Mouse (Mus musculus): ENCODE results near the gene Ppp1r14b.

Gene Ppp1r14b

DNA sequence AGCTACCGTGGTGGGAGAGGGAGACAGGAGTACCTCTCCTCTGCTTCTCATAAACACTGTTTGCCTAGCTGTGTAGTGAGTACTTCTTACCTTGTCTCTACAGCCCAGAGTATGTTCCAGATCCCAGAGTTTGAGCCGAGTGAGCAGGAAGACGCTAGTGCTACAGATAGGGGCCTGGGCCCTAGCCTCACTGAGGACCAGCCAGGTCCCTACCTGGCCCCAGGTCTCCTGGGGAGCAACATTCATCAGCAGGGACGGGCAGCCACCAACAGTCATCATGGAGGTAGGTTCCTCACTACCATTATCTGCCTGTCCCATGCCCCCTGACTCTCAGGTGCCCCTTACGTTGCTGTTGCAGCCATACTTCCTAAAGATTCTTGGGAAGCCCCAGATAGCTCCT is 32.0 kb upstream of the Ppp1r14b start:
- no peak for DNase-seq (ENCODE audit: low read depth, low spot score)

DNA sequence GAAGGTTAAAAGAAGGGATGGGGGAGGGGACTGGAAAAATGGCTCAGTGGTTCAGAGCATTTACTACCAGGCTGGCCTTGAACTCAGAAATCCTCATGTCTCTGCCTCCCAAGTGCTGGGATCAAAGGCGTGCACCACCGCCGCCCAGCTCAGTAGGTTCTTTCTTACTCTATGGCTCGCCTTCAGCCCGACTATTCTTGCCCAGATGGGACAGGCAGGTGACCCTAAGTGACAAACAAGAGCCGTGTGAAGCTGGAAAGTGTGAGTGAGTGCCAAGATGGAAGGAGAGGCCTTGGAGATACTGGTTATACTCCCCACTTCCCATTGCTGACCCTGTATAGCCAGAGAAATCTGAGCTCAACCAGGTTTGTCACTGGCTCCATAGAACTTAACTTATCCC is 31.1 kb upstream of the Ppp1r14b start:
- DNase-seq (ENCODE audit: low read depth, low spot score), result no peak

DNA sequence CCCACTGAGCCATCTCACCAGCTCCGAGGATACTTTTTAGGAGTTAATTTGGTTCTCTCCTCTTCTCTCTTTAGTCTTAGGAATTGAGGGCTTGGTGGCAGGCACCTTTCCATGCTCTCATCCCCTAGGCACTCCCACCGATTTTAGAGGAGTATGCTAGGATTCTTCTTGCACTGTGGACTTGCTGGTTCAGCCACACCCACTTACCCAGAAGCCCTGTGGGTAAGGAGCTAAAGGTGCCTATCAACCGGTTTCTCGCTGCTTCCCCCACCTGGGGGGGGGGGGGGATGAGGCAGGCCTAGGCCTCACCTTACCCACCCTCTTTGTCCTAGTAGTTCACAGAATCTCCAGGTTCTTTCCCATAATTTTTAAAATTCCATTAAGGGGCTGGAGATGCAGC is 27.0 kb upstream of the Ppp1r14b start:
- DNase-seq (ENCODE audit: low read depth, low spot score), result no peak

DNA sequence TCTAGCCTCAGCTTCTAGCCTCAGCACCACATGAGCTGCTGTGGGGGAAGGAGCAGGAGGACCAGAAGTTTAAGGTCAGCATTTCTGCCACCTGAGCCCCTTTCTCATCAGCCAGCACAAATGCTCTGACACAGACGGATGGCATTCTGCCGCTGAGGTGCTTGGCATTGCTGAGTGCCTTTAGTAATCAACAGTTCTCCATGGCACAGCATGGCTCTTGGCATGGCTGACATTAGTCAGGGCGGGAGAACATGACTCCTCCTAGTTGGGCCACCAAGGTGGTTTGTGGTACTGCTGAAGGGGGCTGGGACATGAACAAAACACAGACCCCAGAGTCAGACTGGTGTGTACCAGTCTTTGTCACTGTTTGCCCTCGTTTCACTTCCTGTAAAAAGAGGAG is 26.6 kb upstream of the Ppp1r14b start:
- no peak for DNase-seq (ENCODE audit: low read depth, low spot score)

DNA sequence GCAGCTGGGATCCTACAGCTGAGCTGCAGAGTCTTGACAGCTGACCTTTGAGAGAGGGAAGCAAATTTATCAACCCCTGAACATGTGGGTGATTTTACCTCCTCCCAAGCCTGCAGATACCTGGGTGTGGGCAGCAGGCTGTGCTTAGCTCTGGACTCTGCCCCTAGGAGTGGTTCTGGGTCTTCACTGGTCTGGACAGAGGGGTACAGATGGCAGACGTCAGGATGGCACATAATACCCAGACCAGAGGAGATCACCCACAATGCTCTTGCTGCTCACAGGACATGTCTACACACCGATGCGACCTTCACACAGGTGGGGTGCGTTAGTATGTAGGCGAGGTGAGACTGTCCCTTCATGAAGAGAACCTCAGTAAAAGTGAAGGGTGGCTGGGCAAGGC is 25.2 kb upstream of the Ppp1r14b start:
- no peak for DNase-seq (ENCODE audit: low read depth, low spot score)

DNA sequence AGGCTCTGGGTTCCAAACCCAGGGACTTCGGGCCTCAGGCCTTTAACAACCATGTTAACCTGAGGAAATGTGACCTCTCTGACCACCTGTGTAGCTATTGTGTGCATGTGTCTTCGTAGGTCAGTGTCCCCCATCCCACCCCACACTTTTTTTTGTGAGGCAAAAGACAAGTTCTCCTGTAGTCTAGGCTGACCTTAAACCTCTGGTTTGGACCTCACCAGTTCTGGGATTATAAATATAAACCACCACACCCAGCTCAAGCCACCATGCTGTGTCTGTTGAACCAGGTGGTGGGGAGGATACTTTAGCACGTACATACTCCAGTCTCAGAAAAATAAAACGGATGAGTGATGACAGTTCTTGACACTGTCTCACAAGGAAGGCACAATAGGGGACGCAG is 24.8 kb upstream of the Ppp1r14b start:
- DNase-seq (ENCODE audit: low read depth, low spot score), result no peak

DNA sequence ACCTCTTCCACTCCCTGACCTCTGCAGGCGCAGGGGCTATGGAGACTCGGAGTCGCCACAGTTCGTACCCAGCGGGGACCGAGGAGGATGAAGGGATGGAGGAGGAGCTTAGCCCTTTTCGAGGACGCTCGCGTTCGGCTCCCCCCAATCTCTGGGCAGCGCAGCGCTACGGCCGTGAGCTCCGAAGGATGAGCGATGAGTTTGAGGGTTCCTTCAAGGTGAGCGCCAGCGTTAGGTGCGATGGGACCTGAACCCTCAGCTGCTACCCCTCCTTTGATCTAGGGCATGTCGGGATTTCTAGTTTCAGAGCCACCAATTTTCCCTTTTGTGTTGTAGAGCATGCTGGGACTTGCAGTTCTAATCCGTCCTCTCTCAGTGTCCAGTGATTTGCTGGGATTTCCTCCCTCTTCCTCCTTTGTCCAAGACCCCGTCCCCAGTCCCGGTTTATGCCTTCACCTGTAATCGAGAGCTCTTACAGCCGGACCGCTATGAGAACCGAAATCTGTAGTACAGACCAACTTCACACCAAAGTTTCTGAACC is 24.1 kb upstream of the Ppp1r14b start:
- DNase-seq (ENCODE audit: low read depth, low spot score), result peak; percentile 66

DNA sequence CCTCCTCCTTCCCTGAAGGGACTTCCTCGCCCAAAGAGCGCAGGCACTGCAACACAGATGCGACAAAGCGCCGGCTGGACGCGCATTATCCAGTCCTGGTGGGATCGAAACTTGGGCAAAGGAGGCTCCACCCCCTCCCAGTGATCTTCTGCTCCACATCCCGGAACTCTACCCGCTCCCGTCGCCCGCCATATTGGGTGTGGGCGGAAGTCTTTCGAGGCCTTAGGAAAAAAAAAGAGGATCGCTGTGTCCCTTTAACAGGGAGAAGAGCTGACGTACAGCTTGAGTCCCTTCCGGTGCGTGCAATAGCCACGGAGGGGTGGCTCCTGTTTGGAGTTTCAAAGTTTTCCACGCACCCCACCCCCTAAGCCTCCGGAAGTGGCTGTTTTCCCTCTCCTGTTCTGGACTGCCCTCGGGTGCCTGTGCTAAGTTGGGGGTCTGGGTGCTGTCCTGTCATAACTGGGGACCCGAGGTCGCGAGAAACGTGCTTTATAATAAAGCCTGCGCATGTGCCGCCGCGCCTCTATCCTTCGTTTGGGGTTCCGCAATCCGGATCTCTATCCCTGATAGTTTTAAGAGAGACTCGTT is 23.3 kb upstream of the Ppp1r14b start:
- DNase-seq (ENCODE audit: low read depth, low spot score), result peak; percentile 86

DNA sequence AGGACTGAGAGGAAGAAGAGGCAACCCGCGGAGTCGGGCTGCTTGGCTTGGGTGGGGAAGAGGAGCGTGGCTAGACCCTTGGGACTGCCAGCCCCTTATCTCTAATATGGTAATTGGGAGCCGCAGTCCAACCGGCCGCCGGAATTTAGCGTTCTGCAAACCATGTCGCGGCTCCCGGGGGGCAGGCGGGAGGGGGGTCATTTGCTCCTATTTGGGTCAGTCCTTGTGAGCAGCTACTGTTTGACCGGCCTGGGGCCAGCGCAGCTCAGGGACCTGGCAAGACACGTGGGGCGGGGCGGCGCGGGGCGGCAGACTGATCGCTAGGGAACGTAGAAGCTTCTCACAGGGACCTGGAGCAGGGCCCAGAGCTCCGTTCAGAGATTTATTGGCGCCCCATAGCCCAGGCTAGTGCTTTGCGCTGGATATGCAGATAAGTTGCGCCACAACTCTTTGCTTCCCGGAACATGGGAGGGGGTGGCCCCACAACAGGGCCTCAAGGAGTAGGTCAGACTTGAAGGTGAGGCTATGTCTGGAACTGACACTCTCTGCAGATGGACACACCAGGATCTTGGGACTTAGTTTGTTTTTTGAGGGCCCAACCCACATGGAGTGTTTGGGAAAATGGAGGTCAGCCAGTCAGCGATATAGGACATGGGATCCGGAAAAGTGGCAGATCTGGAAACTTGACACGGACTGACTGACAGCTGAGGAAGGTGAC is 22.6 kb upstream of the Ppp1r14b start:
- no peak for DNase-seq (ENCODE audit: low read depth, low spot score)

DNA sequence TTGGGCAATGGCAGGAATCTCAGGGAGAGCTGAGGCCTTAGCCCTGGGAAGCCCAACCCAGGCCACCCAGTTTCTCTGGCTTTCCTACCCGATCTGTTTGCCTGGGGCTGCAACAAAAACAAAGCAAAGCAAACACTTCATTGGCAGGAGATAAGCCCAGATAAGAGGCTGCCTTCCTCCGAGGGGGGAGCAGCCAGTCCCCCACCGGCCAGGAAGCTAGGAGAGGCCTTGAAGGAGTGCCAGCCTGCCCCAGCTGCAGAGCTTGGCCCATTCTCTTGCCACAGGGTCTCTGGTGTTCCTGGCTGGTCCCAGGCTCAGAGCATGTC is 22.1 kb upstream of the Ppp1r14b start:
- no peak for DNase-seq (ENCODE audit: low read depth, low spot score)

DNA sequence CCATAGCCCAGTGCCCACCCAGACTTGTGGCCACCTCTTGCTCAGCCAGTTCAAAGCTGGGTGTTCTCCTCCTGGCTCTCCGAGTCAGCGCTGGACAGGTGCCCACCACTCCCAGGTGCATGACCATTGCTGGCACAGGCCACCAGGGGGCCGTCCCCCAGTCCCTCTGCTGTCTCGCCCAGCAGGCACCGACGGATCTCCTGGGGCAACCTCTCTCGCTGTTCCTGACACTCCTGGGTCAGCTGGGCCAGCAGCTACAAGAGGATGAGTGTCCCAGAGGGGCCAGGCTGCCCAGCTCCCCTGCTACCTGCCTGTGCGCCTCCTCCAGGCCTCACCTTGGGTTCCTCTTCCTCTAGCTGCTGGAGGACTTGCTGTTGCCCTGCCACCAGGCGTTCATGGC is 20.7 kb upstream of the Ppp1r14b start:
- DNase-seq (ENCODE audit: low read depth, low spot score), result no peak

DNA sequence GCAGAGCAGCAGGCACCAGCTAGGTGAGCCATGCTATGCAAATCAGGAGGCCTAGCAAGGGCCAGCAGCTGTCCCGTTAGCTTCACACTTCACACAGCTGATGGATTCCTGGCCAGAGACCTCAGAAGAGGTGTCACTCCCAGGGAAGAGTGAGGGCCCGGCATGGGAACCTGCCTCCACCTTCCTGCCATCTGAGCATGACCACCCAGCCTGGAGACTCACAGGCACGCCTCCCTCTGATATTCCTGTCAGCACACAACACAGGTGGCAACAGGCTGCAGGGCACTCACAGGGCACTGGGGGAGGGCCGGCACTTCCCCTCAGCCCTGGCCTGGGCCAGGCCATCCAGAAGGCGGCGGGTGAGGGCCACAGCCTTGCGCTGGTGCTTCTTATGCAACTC is 19.3 kb upstream of the Ppp1r14b start:
- no peak for DNase-seq (ENCODE audit: low read depth, low spot score)

DNA sequence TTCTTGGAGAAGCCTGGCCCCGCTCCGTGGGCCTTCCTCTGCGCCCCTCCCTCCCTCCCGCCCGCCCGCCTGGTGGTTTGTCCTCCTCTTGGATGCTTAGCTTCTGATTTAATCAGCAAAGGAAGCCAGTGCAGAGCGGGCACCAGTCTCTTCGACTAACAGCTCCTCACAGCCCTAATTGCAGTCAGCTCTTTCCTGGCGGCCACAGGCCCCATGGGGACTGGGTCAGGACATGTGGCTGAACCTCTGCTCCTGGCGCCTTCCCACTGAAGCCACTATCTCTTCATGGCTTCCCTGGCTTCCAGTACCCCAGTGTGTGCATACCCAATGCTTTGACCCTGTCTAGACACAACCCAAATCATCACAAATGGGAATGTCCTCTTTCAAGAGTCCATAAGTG is 18.3 kb upstream of the Ppp1r14b start:
- DNase-seq (ENCODE audit: low read depth, low spot score), result no peak

DNA sequence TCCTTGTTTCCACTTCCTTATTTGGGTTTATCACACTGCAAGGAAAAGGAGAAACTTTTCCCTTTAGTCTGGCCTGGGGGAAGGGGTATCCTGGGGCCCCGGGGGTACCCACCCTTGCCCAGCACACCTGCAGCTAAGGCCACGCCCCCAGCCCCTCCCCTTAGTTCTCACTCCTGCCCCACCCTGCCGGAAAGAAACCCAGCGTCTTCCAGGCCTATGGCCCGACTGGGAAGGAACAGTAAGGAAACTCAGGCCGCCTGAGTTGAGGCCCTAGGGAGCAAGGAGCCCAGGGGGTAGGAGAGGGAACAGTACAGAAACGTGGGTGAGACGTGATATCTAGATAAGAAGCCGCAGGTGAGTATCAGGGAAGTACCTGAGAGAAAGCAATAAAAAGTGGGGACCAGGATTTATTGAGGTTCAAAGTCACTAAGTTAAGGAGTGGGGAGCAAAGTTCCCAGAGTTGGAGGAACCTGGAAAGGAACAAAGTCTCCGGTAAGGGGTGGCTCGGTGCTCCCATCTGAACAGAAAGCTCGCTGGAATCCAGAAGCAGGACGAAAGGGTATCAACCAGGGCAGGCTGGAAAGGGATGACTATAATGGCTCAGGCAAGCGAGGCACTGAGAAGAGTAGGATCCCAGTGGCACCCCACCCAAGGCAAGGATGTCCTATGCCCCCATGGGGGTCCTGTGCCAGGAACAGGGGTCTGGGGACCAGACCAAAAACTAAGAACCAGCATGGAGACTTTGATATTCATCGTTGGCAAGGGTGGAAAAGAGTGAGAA is 6.1 kb upstream of the Ppp1r14b start:
- DNase-seq (ENCODE audit: low read depth, low spot score), result no peak

DNA sequence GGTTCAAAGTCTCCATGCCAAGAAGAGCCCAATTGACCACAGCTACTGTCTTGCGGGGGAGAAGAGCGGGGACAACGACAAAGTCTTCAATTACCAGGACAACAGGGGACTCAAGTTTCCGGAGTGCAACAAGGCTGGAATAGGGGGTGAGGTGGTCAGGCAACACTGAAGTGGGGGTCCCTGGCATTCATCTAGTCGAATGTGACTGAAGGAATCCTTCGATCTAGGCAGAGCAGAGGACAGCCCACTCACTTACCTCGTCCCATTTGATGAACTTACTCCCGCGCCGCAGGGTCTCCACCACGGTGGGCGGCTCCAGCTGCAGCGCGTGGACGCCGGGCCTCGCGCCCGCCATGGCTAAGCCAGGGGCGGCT is 5.5 kb upstream of the Ppp1r14b start:
- no peak for DNase-seq (ENCODE audit: low read depth, low spot score)

DNA sequence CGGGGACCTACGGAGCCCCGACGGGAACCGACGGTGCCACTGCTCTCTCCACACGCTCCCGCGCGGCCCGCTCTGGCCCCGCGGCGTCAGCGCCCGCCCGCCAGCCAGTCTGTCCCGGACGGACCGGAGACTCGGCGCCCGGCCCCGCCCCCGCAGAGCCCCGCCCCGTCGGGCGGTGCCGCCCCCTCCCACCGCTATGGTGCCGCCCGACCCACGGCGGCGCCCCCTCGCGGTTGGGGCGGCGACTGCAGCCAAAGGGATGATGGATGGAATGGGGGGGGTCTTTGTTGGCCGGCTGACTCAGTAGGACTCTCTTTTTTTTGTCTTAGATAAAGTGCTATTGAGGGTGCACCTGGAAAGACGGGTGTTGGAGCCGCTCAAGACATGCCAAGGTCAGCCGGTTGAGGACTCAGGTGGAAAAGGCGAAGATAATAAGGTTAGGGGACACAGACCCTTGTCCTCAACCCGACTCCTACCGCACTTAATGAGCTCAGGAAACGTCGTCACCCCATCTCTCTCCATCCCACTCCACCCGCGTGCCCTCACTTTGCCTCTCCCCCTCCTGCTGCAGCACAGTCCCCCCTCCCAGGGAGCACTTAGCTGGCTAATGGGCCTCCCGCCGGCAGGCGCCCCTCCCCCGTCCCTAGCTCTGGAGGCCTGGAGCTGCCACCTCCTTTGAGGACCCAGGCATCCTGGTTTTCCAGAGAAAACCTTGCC is 4.9 kb upstream of the Ppp1r14b start:
- no peak for DNase-seq (ENCODE audit: low read depth, low spot score)

DNA sequence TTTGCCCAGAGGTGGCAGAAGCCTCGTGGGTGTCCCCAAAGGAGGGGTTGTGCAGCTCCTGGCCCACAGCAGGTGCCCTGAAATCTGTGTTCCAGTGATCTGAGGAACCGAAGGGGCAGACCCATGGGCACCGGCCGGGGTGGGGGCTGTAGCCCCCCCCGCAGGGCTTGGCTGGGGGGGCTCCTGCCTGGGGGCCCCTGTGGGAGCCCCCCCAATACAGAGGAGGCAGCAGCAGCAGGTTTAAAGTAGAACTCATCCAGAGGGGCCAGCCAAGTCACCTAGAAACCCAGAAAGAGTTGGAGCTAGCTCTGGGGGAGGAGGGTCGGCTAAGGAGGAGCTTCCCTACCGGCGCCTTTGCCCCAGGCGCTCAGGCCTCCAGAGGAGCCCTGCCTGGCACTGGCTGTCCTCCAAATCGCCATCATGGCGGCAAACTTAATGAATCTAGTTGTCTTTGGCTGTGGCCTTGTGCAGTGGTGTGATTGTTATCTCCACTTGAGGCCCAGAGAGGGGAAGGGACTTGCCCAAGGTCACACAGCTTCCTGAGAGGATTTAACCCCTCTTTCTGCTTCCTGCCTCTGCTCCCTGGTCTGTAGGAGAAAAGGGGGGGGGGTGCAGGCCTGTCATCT is 4.2 kb upstream of the Ppp1r14b start:
- DNase-seq (ENCODE audit: low read depth, low spot score), result no peak

DNA sequence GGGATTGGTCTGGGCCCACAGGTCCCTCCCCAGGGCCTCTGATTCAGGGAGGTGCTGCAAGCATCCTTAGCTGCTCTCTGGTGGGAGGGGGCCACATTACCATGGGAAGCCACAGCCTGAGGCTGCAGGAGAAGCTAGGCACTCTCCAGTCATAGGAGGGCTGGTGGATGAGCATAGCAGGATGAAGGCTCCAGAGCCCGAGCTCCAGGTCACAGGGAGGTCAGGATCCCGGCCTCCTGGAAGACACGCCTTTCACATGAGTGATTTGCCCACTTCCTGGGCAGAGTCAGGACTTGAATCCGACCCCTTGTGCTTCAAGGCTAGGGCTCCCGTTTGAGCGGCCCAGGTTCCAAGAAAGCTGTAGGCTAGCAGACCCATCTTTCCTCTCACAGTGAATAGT is 3.1 kb upstream of the Ppp1r14b start:
- no peak for DNase-seq (ENCODE audit: low read depth, low spot score)

DNA sequence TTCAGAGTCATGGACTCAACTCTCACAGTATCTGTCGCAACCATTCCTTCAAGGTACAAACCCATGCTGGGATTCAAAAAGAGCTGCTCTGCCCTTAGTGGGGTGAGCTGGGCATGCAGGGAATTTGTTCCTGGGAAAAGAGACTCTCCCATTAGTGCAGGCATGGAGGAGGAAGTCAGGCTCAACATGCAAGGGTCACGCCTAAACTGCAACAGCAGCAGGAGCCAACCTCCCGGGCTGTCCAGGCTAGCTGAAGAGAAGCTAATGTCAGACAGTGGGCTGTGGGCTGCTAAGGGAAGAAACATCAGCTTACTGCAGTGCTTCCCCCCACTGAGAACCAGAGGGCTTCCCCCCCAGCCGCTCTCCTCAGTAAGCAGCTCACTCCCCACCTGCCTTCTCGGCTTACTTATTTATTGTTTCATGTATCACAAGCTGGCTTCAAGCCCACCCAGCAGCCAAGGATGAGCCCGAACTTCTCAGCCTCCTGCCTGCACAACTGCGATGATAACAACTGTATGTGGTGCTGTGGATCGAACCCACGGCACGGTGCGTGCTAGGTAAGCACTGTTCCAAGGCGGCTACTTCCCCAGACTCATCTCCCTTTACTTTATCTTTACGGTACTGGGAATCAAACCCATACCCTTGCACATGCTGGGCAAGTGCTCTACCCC is 2.4 kb upstream of the Ppp1r14b start:
- no peak for DNase-seq (ENCODE audit: low read depth, low spot score)

DNA sequence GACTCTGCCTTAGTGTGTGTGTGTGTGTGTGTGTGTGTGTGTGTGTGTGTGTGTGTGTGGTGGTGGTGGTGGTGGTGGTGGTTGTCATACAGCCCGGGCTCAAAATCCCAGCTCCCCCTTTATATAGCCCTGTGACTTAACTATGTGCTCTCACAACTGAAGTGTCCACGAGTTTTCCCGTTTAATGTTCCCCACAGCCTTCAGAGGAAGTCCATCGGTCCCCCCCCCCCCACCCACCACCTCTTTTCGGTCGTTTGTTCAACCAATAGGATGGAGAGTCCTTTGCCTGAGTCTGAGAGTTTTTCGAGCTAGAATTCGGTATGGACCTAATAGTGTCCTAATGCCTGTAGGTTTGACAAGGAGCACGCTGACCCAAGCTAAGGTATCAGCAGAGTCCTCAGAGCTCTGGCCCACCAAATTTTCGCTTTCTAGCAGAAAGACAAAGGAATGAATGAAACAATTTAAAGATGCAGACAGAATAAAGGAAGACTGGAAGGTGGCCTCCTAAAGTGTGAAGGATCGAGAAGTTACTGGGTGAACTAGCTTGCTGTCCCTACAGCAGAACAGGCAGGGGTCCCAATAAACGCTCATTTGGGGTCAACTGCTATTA is 1.1 kb upstream of the Ppp1r14b start:
- no peak for DNase-seq (ENCODE audit: low read depth, low spot score)
